Mouse (Mus musculus) olfactory bulb, adult 2 months (tissue): ENCODE results near the gene Scpep1.

Source experiments
- CTCF ChIP-seq: fragments of 200-500 bp; IDR thresholded peaks from 2 replicates; pipeline ENCODE4 v1.5.1; 2012; ENCODE audit warnings: low read depth, mild to moderate bottlenecking, low read length, moderate library complexity; ENCODE audit not compliant: insufficient read depth
- POLR2A ChIP-seq: fragments of 200-500 bp; IDR thresholded peaks from 2 replicates; pipeline ENCODE4 v1.6.1; 2012; ENCODE audit warnings: mild to moderate bottlenecking, low read depth, low read length, moderate library complexity; ENCODE audit not compliant: insufficient read depth

- TF ChIP-seq CTCF, result no peak
- TF ChIP-seq POLR2A, result no peak
These were observed 70.7 kb downstream of the Scpep1 start for GRCm38 (mm10) chr11:88884376-88885065.
